Mouse (Mus musculus): ENCODE measurements around the gene Traf1. TPM values are rescaled to one million over a fixed set of nuclear protein-coding genes. Genes with fewer than 3 reads are reported as not detected.

Gene Traf1
- total and polyA plus RNA-seq, 2 experiments, result 0.55 to 1.2 TPM

- WGBS, result 80% methylated on average over 3 of the region's 3 CpGs
- DNase-seq (ENCODE audit: extremely low read depth, low read depth, low spot score), result no peak
- H3K36me3 ChIP-seq (ENCODE audit: control insufficient read depth, insufficient read depth, low read length), result peaks cover 72% of the 10 kb centered on the region
- no peaks in the 10 kb centered on the region for H3K4me1 ChIP-seq (ENCODE audit: control insufficient read depth, insufficient read depth, low read length)
- no peak overlapping the region for H3K27ac ChIP-seq (replicated peaks; ENCODE audit: insufficient read depth, low read depth, low read length)
- H3K9ac ChIP-seq (ENCODE audit: low read depth, low read length), result no peak overlapping the region
- TF ChIP-seq CTCF (IDR thresholded peaks at IDR 0.05; ENCODE audit: low read depth, low read length) (no peak), POLR2A (IDR thresholded peaks at IDR 0.05; ENCODE audit: extremely low read depth, insufficient read depth, low read length) (no peak)
- no peaks in the 10 kb centered on the region for H3K79me2 ChIP-seq (ENCODE audit: control insufficient read depth, insufficient read depth, low read length)
- H3K27me3 ChIP-seq (ENCODE audit: control insufficient read depth, insufficient read depth, low read length), result no peaks in the 10 kb centered on the region
- H3K4me3 ChIP-seq (ENCODE audit: insufficient read depth, low read depth, low read length), result no peak overlapping the region
These were observed 30.4 kb upstream of the Traf1 start for GRCm38 (mm10) chr2:34991966-34992365.

GRCm38 (mm10) chr2:34989749-34990148 is 28.2 kb upstream of the Traf1 start:
- WGBS, result 89% methylated on average over 1 of the region's 1 CpGs

GRCm38 (mm10) chr2:34987595-34987994 is 26.0 kb upstream of the Traf1 start:
- TF ChIP-seq POLR2A (IDR thresholded peaks at IDR 0.05; ENCODE audit: extremely low read depth, insufficient read depth, low read length), result no peak
- TF ChIP-seq CTCF (IDR thresholded peaks at IDR 0.05; ENCODE audit: low read depth, low read length), result no peak
- no peaks in the 10 kb centered on the region for H3K4me1 ChIP-seq (ENCODE audit: control insufficient read depth, insufficient read depth, low read length)
- H3K36me3 ChIP-seq (ENCODE audit: control insufficient read depth, insufficient read depth, low read length), result peaks cover 80% of the 10 kb centered on the region
- no peaks in the 10 kb centered on the region for H3K27me3 ChIP-seq (ENCODE audit: control insufficient read depth, insufficient read depth, low read length)
- H3K4me3 ChIP-seq (ENCODE audit: insufficient read depth, low read depth, low read length), result no peak overlapping the region
- H3K27ac ChIP-seq (replicated peaks; ENCODE audit: insufficient read depth, low read depth, low read length), result no peak overlapping the region
- H3K9ac ChIP-seq (ENCODE audit: low read depth, low read length), result no peak overlapping the region
- H3K79me2 ChIP-seq (ENCODE audit: control insufficient read depth, insufficient read depth, low read length), result no peaks in the 10 kb centered on the region
- no peak for DNase-seq (ENCODE audit: extremely low read depth, low read depth, low spot score)
- WGBS, result 87% methylated on average over 1 of the region's 1 CpGs

More at GRCm38 (mm10) chr2:34989749-34990148, 28.2 kb upstream of the Traf1 start:
- H3K79me2 ChIP-seq (ENCODE audit: control insufficient read depth, insufficient read depth, low read length), result no peaks in the 10 kb centered on the region
- H3K27me3 ChIP-seq (ENCODE audit: control insufficient read depth, insufficient read depth, low read length), result no peaks in the 10 kb centered on the region
- H3K36me3 ChIP-seq (ENCODE audit: control insufficient read depth, insufficient read depth, low read length), result peaks cover 77% of the 10 kb centered on the region
- H3K4me3 ChIP-seq (ENCODE audit: insufficient read depth, low read depth, low read length), result no peak overlapping the region
- DNase-seq (ENCODE audit: extremely low read depth, low read depth, low spot score), result no peak
- no peak for TF ChIP-seq POLR2A (IDR thresholded peaks at IDR 0.05; ENCODE audit: extremely low read depth, insufficient read depth, low read length)
- no peak overlapping the region for H3K9ac ChIP-seq (ENCODE audit: low read depth, low read length)
- no peaks in the 10 kb centered on the region for H3K4me1 ChIP-seq (ENCODE audit: control insufficient read depth, insufficient read depth, low read length)
- no peak overlapping the region for H3K27ac ChIP-seq (replicated peaks; ENCODE audit: insufficient read depth, low read depth, low read length)

GRCm38 (mm10) chr2:34984885-34985284 is 23.3 kb upstream of the Traf1 start:
- no peak for DNase-seq (ENCODE audit: extremely low read depth, low read depth, low spot score)
- Histone ChIP-seq H3K27ac (replicated peaks; ENCODE audit: insufficient read depth, low read depth, low read length) (no peak overlapping the region), H3K36me3 (ENCODE audit: control insufficient read depth, insufficient read depth, low read length) (peaks cover 58% of the 10 kb centered on the region), H3K27me3 (ENCODE audit: control insufficient read depth, insufficient read depth, low read length) (no peaks in the 10 kb centered on the region), H3K79me2 (ENCODE audit: control insufficient read depth, insufficient read depth, low read length) (no peaks in the 10 kb centered on the region), H3K4me3 (ENCODE audit: insufficient read depth, low read depth, low read length) (no peak overlapping the region), H3K4me1 (ENCODE audit: control insufficient read depth, insufficient read depth, low read length) (no peaks in the 10 kb centered on the region), H3K9ac (ENCODE audit: low read depth, low read length) (no peak overlapping the region)
- TF ChIP-seq POLR2A (IDR thresholded peaks at IDR 0.05; ENCODE audit: extremely low read depth, insufficient read depth, low read length) (no peak), CTCF (IDR thresholded peaks at IDR 0.05; ENCODE audit: low read depth, low read length) (no peak)
- WGBS, result 87% methylated on average over 8 of the region's 8 CpGs

- Histone ChIP-seq H3K36me3 (ENCODE audit: control insufficient read depth, insufficient read depth, low read length) (peaks cover 41% of the 10 kb centered on the region), H3K4me3 (ENCODE audit: insufficient read depth, low read depth, low read length) (no peak overlapping the region), H3K79me2 (ENCODE audit: control insufficient read depth, insufficient read depth, low read length) (no peaks in the 10 kb centered on the region), H3K27me3 (ENCODE audit: control insufficient read depth, insufficient read depth, low read length) (no peaks in the 10 kb centered on the region), H3K9ac (ENCODE audit: low read depth, low read length) (no peak overlapping the region), H3K27ac (replicated peaks; ENCODE audit: insufficient read depth, low read depth, low read length) (no peak overlapping the region), H3K4me1 (ENCODE audit: control insufficient read depth, insufficient read depth, low read length) (0 out of 2 replicates have a peak, but pooled peaks cover 2% of the 10 kb centered on the region)
- DNase-seq (ENCODE audit: extremely low read depth, low read depth, low spot score), result no peak
- WGBS, result 72% methylated on average over 11 of the region's 11 CpGs
- TF ChIP-seq CTCF (IDR thresholded peaks at IDR 0.05; ENCODE audit: low read depth, low read length) (no peak), POLR2A (IDR thresholded peaks at IDR 0.05; ENCODE audit: extremely low read depth, insufficient read depth, low read length) (no peak)
These were observed 21.5 kb upstream of the Traf1 start for GRCm38 (mm10) chr2:34982906-34983698.

- no peaks in the 10 kb centered on the region for H3K27me3 ChIP-seq (ENCODE audit: control insufficient read depth, insufficient read depth, low read length)
- 0 out of 2 replicates have a peak, but pooled peaks cover 2% of the 10 kb centered on the region for H3K4me1 ChIP-seq (ENCODE audit: control insufficient read depth, insufficient read depth, low read length)
- H3K9ac ChIP-seq (ENCODE audit: low read depth, low read length), result no peak overlapping the region
- H3K79me2 ChIP-seq (ENCODE audit: control insufficient read depth, insufficient read depth, low read length), result no peaks in the 10 kb centered on the region
- no peak overlapping the region for H3K4me3 ChIP-seq (ENCODE audit: insufficient read depth, low read depth, low read length)
- no peak for TF ChIP-seq POLR2A (IDR thresholded peaks at IDR 0.05; ENCODE audit: extremely low read depth, insufficient read depth, low read length)
- no peak for TF ChIP-seq CTCF (IDR thresholded peaks at IDR 0.05; ENCODE audit: low read depth, low read length)
- H3K36me3 ChIP-seq (ENCODE audit: control insufficient read depth, insufficient read depth, low read length), result peaks cover 36% of the 10 kb centered on the region
- 72% methylated on average over 14 of the region's 14 CpGs for WGBS
- DNase-seq (ENCODE audit: extremely low read depth, low read depth, low spot score), result no peak
- H3K27ac ChIP-seq (replicated peaks; ENCODE audit: insufficient read depth, low read depth, low read length), result no peak overlapping the region
These were observed 20.6 kb upstream of the Traf1 start for GRCm38 (mm10) chr2:34982096-34982724.
